20 mouse cellular contexts compared by ENCODE assay signal in the genomic region with DNA sequence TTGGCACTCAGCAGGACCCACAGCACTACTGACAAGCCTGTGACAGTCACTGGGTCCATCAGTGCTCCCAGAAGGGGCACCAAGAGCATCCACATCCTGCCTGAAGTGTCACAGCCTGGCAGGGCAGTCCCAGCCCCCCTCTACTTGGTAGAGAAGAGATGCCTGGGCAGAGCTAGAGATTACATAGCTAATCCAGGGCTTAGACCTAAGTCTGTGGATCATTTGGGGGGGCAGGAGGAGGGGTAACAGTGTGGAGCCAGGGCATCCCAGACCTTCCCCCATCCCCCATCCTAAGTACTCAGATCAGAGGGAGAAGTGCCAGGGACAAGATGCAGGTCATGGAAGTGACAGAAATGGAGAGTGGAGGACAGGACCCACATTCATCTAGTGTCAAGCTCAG. TPM values are rescaled to one million over a fixed set of nuclear protein-coding genes. Genes with fewer than 3 reads are reported as not detected.
DNase-seq lines count a peak whose midpoint lies in the region; ATAC-seq and TF ChIP-seq lines count a peak whose summit lies in the region.
"Had no signal": no experiment of that assay in that cellular context is flagged by ENCODE, and none has a peak within 500 bp of the region (broad histone marks: within the 10 kb centered on the region; RNA-seq: fewer than 3 reads in every experiment).

No protein-coding gene starts in this region.

- no peak for ATAC-seq in heart, embryonic 11.5 days (replicated peaks; ENCODE audit: insufficient number of reproducible peaks, low FRiP score, low TSS enrichment)
- ATAC-seq in megakaryocyte, adult 5-6 weeks (ENCODE audit: poor library complexity, severe bottlenecking) = no peak
- ATAC-seq in lung, postnatal 0 days = no peak
- ATAC-seq: midbrain, embryonic 15.5 days had no signal

- H3K9me3 ChIP-seq in heart, embryonic 11.5 days (replicated peaks; ENCODE audit: control insufficient read depth, low read length) = no peaks in the 10 kb centered on the region
- no peaks in the 10 kb centered on the region for H3K9me3 ChIP-seq in megakaryocyte, embryonic 14.5 days
- no peaks in the 10 kb centered on the region for H3K9me3 ChIP-seq in lung, postnatal 0 days (ENCODE audit: low read length)
- H3K9me3 ChIP-seq: forebrain, embryonic 12.5 days; heart, embryonic 15.5 days; midbrain, embryonic 15.5 days had no signal

- no peak overlapping the region for H3K4me2 ChIP-seq in heart, embryonic 11.5 days
- no peak overlapping the region for H3K4me2 ChIP-seq in lung, postnatal 0 days (replicated peaks; ENCODE audit: low read depth, low read length)
- H3K4me2 ChIP-seq: forebrain, embryonic 12.5 days; heart, embryonic 15.5 days; midbrain, embryonic 15.5 days had no signal

- peaks cover 15% of the 10 kb centered on the region for H3K4me1 ChIP-seq in heart, embryonic 11.5 days (ENCODE audit: control insufficient read depth, insufficient read depth, low read length)
- peaks cover 64% of the 10 kb centered on the region for H3K4me1 ChIP-seq in megakaryocyte, embryonic 14.5 days
- H3K4me1 ChIP-seq in lung, postnatal 0 days (ENCODE audit: insufficient read depth, low read depth, low read length) = peaks cover 5% of the 10 kb centered on the region; the same call in 1 of the 2 replicates

- H3K27me3 ChIP-seq in heart, embryonic 11.5 days (ENCODE audit: control insufficient read depth, insufficient read depth, low read length) = no peaks in the 10 kb centered on the region
- H3K27me3 ChIP-seq in megakaryocyte, embryonic 14.5 days (replicated peaks) = no peaks in the 10 kb centered on the region
- no peaks in the 10 kb centered on the region for H3K27me3 ChIP-seq in lung, postnatal 0 days (replicated peaks; ENCODE audit: insufficient read depth, low read length)
- H3K27me3 ChIP-seq: heart, embryonic 15.5 days had no signal

- no peak for TF ChIP-seq CTCF in lung, postnatal 0 days (IDR thresholded peaks at IDR 0.05)

- no peak for TF ChIP-seq EP300 in lung, postnatal 0 days (IDR thresholded peaks at IDR 0.05)

- peak; percentile 41 for DNase-seq in cerebellum, adult 11-12 months
- no peak for DNase-seq in cerebellum, postnatal 25 days
- no peak for DNase-seq in heart, postnatal 4 days
- DNase-seq in neural tube, embryonic 10.5 days (ENCODE audit: extremely low spot score, low spot score) = no peak
- no peak for DNase-seq in lung, postnatal 0 days (ENCODE audit: low spot score)
- DNase-seq: adrenal gland, adult 2 months; gastrocnemius, postnatal 25 days; kidney, adult 18-20 months; lung, postnatal 14 days had no signal

- H3K27ac ChIP-seq in heart, embryonic 11.5 days (ENCODE audit: low read depth, low read length) = no peak overlapping the region
- no peak overlapping the region for H3K27ac ChIP-seq in lung, postnatal 0 days (ENCODE audit: low read length)
- H3K27ac ChIP-seq: forebrain, embryonic 12.5 days; heart, embryonic 15.5 days; kidney, postnatal 0 days; midbrain, embryonic 15.5 days had no signal

- peak overlapping the region; percentile 36; the same call in 1 of the 2 replicates for H3K9ac ChIP-seq in heart, embryonic 11.5 days (ENCODE audit: low read depth, low read length)
- no peak overlapping the region for H3K9ac ChIP-seq in lung, postnatal 0 days (replicated peaks; ENCODE audit: low read depth)
- H3K9ac ChIP-seq: forebrain, embryonic 12.5 days; heart, embryonic 15.5 days; midbrain, embryonic 15.5 days had no signal

- no peaks in the 10 kb centered on the region for H3K36me3 ChIP-seq in heart, embryonic 11.5 days (ENCODE audit: control insufficient read depth, insufficient read depth, low read length)
- H3K36me3 ChIP-seq in megakaryocyte, embryonic 14.5 days (replicated peaks; ENCODE audit: low read length) = peaks cover 15% of the 10 kb centered on the region
- 0 out of 2 replicates have a peak, but pooled peaks cover 7% of the 10 kb centered on the region for H3K36me3 ChIP-seq in lung, postnatal 0 days (ENCODE audit: insufficient read depth, low read length)

- H3K4me3 ChIP-seq in heart, embryonic 11.5 days (ENCODE audit: low read depth, low read length) = no peak overlapping the region
- H3K4me3 ChIP-seq in megakaryocyte, embryonic 14.5 days (replicated peaks) = peak overlapping the region; percentile 44
- no peak overlapping the region for H3K4me3 ChIP-seq in lung, postnatal 0 days (ENCODE audit: low read depth, low read length)
- H3K4me3 ChIP-seq: forebrain, embryonic 12.5 days; heart, embryonic 15.5 days; midbrain, embryonic 15.5 days had no signal

RNA-seq across cellular contexts. Expression of gene Ndufv1, which starts 2.2 kb away (rescaled TPM):
- 369 and 417 TPM in 2 replicates for polyA plus RNA-seq in heart, embryonic 11.5 days (2014; fragmentation: Nextera tagmentation; extraction: Ambion mirVana)
- total RNA-seq in heart, postnatal 4 days (2021) = 100 to 1,000 TPM; 774 to 835 TPM
- 111 and 122 TPM in 2 replicates for polyA plus RNA-seq in megakaryocyte, embryonic 14.5 days (2012; ENCODE audit: insufficient read depth, low replicate concordance)
- 82.1 and 103 TPM in 2 replicates for total RNA-seq in megakaryocyte, adult 5-6 weeks (2015)
- total RNA-seq in megakaryocyte, adult 5-6 weeks (2017) = 151 and 169 TPM in 2 replicates
- 130 and 152 TPM in 2 replicates for polyA plus RNA-seq in lung, postnatal 0 days (2015; fragmentation: Nextera tagmentation; extraction: Ambion mirVana)

RNA-seq across cellular contexts. Expression of gene Doc2g, which starts 11.7 kb away (rescaled TPM):
- 64.5 and 65.9 TPM in 2 replicates for polyA plus RNA-seq in heart, embryonic 11.5 days (2014; fragmentation: Nextera tagmentation; extraction: Ambion mirVana)
- 100 to 1,000 TPM; 106 to 120 TPM for total RNA-seq in heart, postnatal 4 days (2021)
- 2.7 and 7.3 TPM in 2 replicates for polyA plus RNA-seq in megakaryocyte, embryonic 14.5 days (2012; ENCODE audit: insufficient read depth, low replicate concordance)
- total RNA-seq in megakaryocyte, adult 5-6 weeks (2015) = 1.2 and 1.5 TPM in 2 replicates
- 0.18 and 0.37 TPM in 2 replicates for total RNA-seq in megakaryocyte, adult 5-6 weeks (2017)
- polyA plus RNA-seq in lung, postnatal 0 days (2015; fragmentation: Nextera tagmentation; extraction: Ambion mirVana) = 1.9 and 2.0 TPM in 2 replicates

RNA-seq across cellular contexts. Expression of gene Gm49405, which starts 14.4 kb away (rescaled TPM):
- 2.3 and 2.5 TPM in 2 replicates for polyA plus RNA-seq in heart, embryonic 11.5 days (2014; fragmentation: Nextera tagmentation; extraction: Ambion mirVana)
- 1 to 10 TPM; 1.4 to 2.4 TPM for total RNA-seq in heart, postnatal 4 days (2021)
- polyA plus RNA-seq in megakaryocyte, embryonic 14.5 days (2012; ENCODE audit: insufficient read depth, low replicate concordance) = 0.74 and 0.93 TPM in 2 replicates
- 0.45 TPM in 1 of 2 replicates, not detected in the other for total RNA-seq in megakaryocyte, adult 5-6 weeks (2015)
- total RNA-seq in megakaryocyte, adult 5-6 weeks (2017) = 0.28 and 1.2 TPM in 2 replicates
- 1.1 TPM in 2 replicates for polyA plus RNA-seq in lung, postnatal 0 days (2015; fragmentation: Nextera tagmentation; extraction: Ambion mirVana)

RNA-seq across cellular contexts. Expression of gene Nudt8, which starts 14.4 kb away (rescaled TPM):
- polyA plus RNA-seq in heart, embryonic 11.5 days (2014; fragmentation: Nextera tagmentation; extraction: Ambion mirVana) = 48.0 and 48.8 TPM in 2 replicates
- total RNA-seq in heart, postnatal 4 days (2021) = 10 to 100 TPM; 56.6 to 63.2 TPM
- polyA plus RNA-seq in megakaryocyte, embryonic 14.5 days (2012; ENCODE audit: insufficient read depth, low replicate concordance) = 11.7 and 19.3 TPM in 2 replicates
- total RNA-seq in megakaryocyte, adult 5-6 weeks (2015) = 8.6 and 13.4 TPM in 2 replicates
- total RNA-seq in megakaryocyte, adult 5-6 weeks (2017) = 4.9 and 5.7 TPM in 2 replicates
- polyA plus RNA-seq in lung, postnatal 0 days (2015; fragmentation: Nextera tagmentation; extraction: Ambion mirVana) = 27.0 and 28.5 TPM in 2 replicates

RNA-seq across cellular contexts. Expression of gene Tbx10, which starts 22.2 kb away (rescaled TPM):
- polyA plus RNA-seq in heart, embryonic 11.5 days (2014; fragmentation: Nextera tagmentation; extraction: Ambion mirVana) = 0.11 TPM in 1 of 2 replicates, not detected in the other
- not detected for total RNA-seq in heart, postnatal 4 days (2021)
- not detected in 2 replicates for polyA plus RNA-seq in megakaryocyte, embryonic 14.5 days (2012; ENCODE audit: insufficient read depth, low replicate concordance)
- total RNA-seq in megakaryocyte, adult 5-6 weeks (2015) = not detected in 2 replicates
- not detected in 2 replicates for total RNA-seq in megakaryocyte, adult 5-6 weeks (2017)
- not detected in 2 replicates for polyA plus RNA-seq in lung, postnatal 0 days (2015; fragmentation: Nextera tagmentation; extraction: Ambion mirVana)
- total RNA-seq: adrenal gland, adult 2 months; gastrocnemius, postnatal 25 days; layer of hippocampus, postnatal 25 days; left cerebral cortex, postnatal 25 days; liver, adult 2 months; megakaryocyte-erythroid progenitor cell, adult 5-6 weeks had no signal
- polyA plus RNA-seq: adrenal gland, adult 2 months; forebrain, embryonic 12.5 days; heart, embryonic 15.5 days; liver, adult 2 months; midbrain, embryonic 15.5 days had no signal
